Mouse (Mus musculus): Measurements from ENCODE around the gene Ubald1.

Ubald1 gene

DNA sequence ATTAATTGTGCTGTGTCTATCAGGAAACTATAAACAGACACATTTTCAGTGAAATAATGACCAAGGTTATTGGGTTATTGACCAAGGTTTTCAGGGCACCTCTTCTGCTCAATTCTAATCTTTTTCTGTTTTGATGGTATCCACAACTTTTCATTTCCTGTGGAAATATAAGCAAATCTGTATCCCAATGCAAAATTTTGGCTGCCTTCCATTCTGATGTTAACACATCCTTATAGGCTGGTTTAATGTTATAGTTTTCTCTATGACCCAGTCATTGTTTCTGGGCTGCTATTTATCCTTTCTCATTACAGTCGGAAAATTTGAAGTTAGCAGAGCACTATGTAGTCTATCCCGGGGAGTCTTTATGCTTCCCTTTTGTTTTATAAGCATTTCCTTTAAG, 19.6 kb upstream of the Ubald1 start:
- no peak for DNase-seq (ENCODE audit: low read depth, low spot score)

- DNase-seq (ENCODE audit: low read depth, low spot score), result no peak
Measured at GRCm38 (mm10) chr16:4898881-4899280, 18.8 kb upstream of the Ubald1 start.

GRCm38 (mm10) chr16:4897146-4897730, 17.1 kb upstream of the Ubald1 start:
- no peak for DNase-seq (ENCODE audit: low read depth, low spot score)

DNA sequence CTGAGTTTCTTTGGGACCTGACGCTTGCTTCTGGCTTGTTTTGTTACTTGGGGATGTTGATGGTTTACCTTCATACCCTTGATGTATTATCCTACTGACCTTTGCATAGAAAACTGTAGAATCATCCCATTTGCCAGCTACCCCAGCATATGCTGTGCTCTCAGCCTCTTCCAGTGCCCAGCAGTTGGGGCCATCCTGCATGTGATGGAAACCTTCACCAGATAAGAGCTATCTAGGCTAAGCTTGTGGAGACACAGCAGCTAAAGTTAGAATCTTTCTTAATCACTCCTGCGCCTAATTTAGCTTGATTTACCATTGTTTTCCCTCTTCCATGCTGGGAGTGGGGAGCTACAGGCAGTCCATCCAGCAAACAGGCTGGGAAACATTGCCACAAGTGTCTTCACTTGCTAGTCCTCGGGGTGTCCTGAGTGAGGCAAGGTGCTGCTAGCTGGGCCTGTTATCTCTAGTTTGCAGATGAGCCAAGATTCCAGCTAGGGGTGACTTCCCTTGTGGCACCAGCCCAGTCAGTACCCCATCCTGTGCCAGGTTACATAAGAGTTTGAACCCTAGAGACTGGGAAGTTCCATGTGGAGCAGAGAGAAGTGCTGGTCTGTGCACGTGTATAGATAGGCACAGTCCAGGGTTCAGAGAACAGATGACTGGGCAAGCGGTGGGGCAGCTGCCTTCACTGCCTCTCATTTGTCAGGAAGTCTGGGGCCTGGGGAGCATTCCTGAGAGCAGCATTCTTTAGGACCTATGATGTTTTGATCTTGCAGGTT, 16.3 kb upstream of the Ubald1 start:
- no peak for DNase-seq (ENCODE audit: low read depth, low spot score)

DNA sequence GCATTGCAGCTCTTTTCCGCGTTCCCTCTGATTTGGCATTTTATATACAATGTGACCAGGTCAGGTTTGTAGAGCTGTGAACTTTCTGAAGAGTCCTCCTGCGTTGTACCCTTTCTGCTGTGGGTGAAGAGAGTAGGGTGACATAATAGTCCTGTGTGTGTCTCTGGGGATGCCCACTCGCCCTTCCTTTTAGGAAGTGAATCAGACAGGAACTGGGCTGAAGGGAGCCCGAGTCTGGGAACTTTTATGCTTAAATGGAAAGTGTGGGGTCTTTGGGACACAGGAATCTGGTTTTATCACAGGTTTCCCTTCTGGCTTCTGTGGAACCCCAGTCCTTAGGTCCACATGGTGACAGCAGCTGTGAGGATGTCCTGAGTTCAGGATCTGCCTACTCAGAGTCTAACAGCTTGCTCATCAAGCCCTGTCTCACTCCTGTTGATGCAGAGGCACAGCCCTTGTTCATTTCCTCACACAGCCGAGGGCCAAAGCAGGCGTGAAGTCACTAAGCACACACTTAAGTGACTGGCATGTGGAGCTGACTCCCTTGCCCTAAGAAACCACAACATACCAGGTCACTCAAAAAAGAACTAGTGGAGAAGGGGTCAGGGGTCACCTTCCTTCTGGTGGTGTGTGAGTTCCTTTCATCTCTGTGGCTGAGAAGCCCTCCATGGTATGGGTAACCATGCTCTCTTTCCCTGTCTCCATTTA, 14.2 kb upstream of the Ubald1 start:
- no peak for DNase-seq (ENCODE audit: low read depth, low spot score)

DNA sequence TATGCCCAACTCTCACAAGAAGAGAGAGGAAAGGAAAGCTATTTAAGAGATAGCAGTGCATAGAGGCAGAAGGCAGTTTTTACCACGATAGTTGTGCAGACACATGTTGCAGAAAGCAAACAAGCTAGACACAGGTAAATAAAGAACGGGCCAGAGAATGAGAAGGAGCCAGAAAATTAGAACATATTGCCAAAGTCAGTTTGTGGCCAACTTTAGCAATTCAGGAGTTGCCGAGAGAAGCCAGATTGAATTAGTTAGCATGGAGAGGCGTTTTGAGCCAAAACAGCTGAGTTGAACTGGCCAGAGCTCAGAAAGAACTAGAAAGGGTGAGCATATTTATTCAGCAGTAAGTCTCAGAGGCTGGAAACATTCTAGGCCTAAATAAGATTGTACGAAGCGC, 12.1 kb upstream of the Ubald1 start:
- DNase-seq (ENCODE audit: low read depth, low spot score), result no peak

DNA sequence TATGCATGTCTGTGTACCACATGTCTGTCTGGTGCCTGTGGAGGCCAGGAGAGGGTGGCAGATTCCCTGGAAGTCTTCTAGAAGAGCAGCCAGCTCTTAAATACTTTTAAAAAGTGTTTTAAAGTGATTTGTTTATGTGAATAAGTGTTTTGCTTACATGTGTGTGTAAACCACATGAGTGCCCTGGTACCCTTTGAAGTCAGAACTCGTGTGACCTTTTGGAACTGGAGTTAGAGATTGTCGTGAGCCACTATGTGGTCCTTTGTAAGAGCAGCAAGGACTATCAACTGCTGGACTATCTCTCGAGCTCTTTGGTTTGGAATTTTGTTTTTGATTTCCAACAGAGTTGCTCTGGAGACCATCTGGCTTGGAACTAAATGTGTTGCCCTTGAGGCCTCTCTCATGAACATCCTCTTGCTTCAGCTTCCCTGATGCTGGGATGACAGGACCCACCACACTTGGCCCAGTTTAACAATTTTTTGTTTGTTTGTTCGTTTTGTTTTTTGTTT, 10.1 kb upstream of the Ubald1 start:
- DNase-seq (ENCODE audit: low read depth, low spot score), result no peak

DNA sequence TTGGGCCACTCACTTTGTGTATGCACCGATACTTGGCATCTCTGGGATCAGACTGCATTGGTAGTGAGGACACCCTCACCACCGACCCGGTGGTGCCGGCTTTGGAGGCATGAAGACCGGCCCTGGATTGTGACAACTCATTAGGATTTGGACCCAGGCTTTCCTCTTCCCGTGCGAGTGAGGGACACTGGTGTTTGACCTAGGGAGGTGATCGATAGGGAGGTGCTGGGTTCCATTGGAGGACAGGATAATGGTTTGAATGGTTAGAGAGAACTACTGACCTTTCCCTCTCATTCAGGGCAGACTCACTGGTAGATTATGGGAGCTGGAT, 6.5 kb upstream of the Ubald1 start:
- no peak for DNase-seq (ENCODE audit: low read depth, low spot score)

GRCm38 (mm10) chr16:4885760-4886689, 5.9 kb upstream of the Ubald1 start, which contains the start of gene Mgrn1:
Mgrn1 (plus strand) TSS chr16:4886249.
- DNase-seq (ENCODE audit: low read depth, low spot score), result peak; percentile 58

DNA sequence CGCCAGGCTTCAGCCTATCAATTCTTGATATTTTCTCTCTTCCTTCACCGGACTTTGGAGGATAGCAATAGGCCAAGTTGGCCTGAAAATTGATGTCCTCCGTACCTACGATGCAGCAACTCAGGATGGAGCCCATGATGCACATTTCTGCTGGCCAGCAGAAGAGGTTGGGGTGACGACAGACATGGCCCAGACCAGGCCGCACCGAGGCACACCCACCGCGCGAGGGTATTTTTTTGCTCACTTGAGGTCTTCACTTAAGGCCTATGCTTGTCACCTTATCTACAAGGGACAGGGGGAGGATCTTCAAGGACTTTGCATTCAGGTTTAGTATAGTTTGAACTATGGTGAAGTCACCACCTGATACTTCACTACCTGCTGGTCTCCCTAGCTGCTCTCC, 4.8 kb upstream of the Ubald1 start:
- DNase-seq (ENCODE audit: low read depth, low spot score), result no peak

DNA sequence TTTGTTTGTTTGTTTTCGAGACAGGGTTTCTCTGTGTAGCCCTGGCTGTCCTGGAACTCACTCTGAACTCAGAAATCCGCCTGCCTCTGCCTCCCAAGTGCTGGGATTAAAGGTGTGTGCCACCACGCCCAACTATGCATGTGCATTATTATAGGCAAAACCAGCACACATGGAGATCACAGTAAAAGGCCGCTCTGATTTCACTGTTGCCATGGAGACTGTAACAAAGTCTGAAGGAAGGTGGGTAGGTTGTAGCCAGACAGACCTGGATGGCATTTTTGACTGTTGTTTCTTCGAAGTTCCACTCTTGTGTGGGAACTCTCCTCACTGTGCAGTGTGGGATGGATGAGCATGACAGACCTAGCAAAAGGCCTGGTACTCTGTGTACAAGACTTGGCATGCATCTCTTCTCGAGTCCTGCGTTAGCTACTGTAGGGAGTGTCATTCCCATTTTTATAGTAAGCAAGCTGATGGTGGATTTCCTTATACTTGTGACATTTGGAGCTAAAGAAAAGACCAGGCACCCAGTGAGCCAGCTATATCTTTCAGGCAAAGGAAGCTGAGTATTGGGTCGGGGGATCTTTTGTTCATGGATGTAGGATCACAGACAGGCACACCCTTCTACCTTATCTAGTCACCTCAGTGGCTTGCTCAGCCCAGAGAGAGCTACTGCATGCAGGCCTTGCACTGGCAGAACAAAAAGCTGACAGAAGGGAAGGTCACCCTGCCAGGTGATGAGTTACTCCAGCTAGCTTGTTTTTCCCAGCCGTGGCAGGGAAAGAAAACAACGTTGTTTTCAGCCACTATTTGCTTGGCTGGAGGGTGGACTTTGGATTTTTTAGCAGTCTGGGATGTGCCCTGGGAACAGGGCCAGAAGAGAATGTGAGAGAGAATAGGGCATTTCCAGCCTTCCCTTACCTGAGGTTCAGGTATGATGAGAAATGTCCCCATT, 1.6 kb upstream of the Ubald1 start:
- no peak for DNase-seq (ENCODE audit: low read depth, low spot score)

DNA sequence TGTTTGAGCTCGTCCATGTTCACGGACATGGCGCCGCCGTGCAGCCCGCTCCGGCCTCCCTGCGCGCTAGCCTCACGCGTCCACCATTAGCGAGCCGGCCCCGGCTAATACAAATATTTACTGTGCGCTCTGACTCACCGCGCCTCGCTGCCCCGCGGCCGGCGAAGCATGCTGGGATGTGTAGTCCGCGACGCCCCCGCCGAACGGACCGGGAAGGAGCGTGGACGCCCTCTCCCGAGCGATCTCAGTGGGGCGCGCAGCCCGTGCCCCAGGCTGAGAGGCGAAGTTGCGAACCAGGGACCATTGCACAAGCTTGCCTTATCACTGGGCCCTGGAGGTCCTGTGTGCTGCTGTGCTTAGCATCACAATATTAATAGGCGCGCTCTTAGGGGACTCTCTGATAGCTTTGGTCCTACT, 399 bp downstream of the Ubald1 start:
- DNase-seq (ENCODE audit: low read depth, low spot score), result peak; percentile 72

GRCm38 (mm10) chr16:4879101-4879707, 911 bp downstream of the Ubald1 start:
- DNase-seq (ENCODE audit: low read depth, low spot score), result no peak

- no peak for DNase-seq (ENCODE audit: low read depth, low spot score)
Measured at GRCm38 (mm10) chr16:4878192-4878885, 1.8 kb downstream of the Ubald1 start.

- no peak for DNase-seq (ENCODE audit: low read depth, low spot score)
Measured at GRCm38 (mm10) chr16:4877701-4878100, 2.4 kb downstream of the Ubald1 start.

DNA sequence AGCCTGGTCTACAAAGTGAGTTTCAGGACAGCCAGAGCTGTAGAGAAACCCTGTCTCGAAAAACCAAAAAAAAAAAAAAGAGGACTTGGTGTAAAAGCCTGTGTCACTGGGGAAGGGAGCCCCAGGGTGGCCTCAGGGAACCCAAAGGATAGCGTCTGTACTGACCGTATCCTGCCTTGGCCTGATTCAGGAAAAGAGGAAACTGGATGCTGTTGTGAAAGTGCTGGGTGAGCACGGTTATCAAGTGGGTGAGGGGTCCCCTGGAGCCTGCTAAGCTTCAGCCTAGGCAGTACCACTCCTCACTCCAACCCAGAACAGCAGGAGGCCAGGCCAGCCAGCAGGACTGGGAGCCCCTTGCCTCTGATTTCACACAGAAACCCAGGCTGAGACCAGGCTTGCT, 2.9 kb downstream of the Ubald1 start:
- no peak for DNase-seq (ENCODE audit: low read depth, low spot score)

DNA sequence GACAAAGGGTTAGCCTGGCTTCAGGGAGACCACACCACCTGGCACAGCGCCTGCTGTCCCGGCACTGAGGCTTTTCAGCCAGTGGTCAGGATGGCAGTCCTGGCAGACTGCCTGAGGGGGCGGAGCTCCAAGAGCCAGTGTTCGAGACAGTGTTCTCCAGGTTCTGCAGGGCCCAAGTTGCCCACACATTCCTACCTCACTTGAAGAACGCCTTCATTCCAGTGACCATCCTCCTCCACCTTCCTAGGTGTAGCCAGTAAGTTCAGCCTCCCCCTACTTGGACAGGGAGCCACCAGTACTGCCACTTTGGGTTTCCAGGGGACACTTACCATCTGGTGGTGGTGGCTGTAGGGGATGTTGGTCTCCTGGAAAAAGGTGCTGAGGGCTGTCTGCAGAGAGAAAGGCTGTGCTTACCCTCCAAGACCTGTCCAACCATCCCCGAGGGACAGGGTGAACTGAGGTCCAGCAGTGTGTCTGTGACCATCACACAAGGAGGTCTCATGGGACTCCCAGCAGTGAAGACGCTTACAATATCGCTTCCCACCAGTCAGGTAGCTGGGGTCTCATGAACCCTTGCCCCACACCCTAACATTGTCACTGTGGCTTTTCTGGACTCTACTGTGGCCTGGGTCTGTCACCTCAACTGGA, 4.0 kb downstream of the Ubald1 start:
- no peak for DNase-seq (ENCODE audit: low read depth, low spot score)

DNA sequence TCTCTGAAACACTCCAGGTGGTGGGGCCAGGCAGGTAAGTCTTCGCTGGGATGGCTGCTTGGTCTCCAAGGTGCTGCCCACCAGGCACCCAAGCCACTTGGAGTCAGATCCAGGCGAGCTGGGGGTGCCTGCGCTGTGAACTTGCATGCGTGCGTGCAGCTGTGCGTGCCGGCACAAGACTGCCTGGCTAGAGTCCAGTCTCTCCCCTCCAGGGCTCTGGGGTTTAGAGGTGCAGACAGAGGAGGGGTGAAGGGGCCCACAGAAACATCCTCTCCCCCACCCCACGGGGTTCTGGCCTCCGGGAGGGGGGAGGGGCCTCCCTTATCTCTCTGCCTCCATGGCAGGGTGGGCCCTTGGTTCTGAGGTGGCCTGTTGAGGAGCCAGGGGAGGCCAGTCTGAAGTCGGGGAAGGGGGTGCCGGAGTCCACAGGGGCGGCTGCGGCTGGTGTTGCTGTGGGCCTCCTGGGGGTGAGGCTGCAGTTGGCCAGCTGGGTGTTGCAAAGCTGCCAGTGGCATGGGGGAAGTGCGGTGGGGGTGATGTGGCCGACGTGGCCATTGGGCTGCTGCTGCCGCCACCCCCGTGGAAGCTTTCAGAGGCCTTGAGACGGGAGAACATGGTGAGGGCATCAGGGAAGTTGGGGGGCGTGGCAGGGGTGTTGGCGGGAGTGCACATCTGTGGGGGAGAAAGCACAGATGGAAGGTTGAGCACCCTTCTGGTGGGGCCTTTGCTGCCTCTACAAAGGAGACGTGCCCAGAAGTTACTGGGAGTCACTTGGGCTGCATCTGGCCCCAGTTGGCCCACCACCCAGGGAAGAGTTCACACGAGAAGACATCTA, 4.7 kb downstream of the Ubald1 start:
- no peak for DNase-seq (ENCODE audit: low read depth, low spot score)

Measured in c-Kit-negative CD71-positive TER-119-positive erythroid progenitor cells, embryonic 14.5 days (primary cell).